Mouse (Mus musculus) CH12.LX (cell line): ENCODE data around the gene Mavs. TPM values are rescaled to one million over a fixed set of nuclear protein-coding genes. Genes with fewer than 3 reads are reported as not detected.

Experiments used
- DNase-seq: peaks from one replicate; pipeline ENCODE4 v3.0.0-alpha.2; 2013; ENCODE audit errors: extremely low read depth
- H3K27ac ChIP-seq: 2 replicates; pipeline ENCODE4 v1.5.1; 2012; ENCODE audit warnings: low read depth, mild to moderate bottlenecking, control low read depth, moderate library complexity; ENCODE audit not compliant: insufficient read depth
- H3K27me3 ChIP-seq: replicated peaks from 2 replicates; pipeline ENCODE3; 2012; ENCODE audit warnings: inconsistent platforms
- H3K36me3 ChIP-seq, 2 experiments: replicated peaks in 1 of 2; 2 replicates each; pipeline versions ENCODE3 to v1.6.1; 2012; ENCODE audit warnings: inconsistent platforms in 1 of 2, low read length in 1 of 2, mild to moderate bottlenecking in 1 of 2, mixed read lengths in 1 of 2, moderate library complexity in 1 of 2; ENCODE audit not compliant: control insufficient read depth in 1 of 2, insufficient read depth in 1 of 2
- H3K4me1 ChIP-seq, 2 experiments: 2 replicates each; pipeline ENCODE4 v1.6.1; 2012; ENCODE audit warnings: inconsistent platforms in 1 of 2, moderate library complexity in 1 of 2; ENCODE audit not compliant: insufficient read depth in 2 of 2, control insufficient read depth in 1 of 2
- H3K4me2 ChIP-seq: 2 replicates; pipeline ENCODE4 v1.6.1; 2012; ENCODE audit warnings: low read depth, mild to moderate bottlenecking, control low read depth; ENCODE audit not compliant: poor library complexity, insufficient read depth, severe bottlenecking
- H3K4me3 ChIP-seq, 3 experiments: fragments of 150-350 bp in 1 of 3; sonication (generic) in 1 of 3; replicated peaks in 1 of 3; 2 replicates each; pipeline versions ENCODE3 to v1.5.1; 2011 to 2012; ENCODE audit warnings: low read depth in 2 of 3, low read length in 2 of 3, mild to moderate bottlenecking in 2 of 3, moderate library complexity in 2 of 3, control low read depth in 1 of 3, improper control_type of control experiment in 1 of 3, inconsistent platforms in 1 of 3, mixed read lengths in 1 of 3; ENCODE audit not compliant: poor library complexity in 1 of 3
- H3K79me2 ChIP-seq: replicated peaks from 2 replicates; pipeline ENCODE4 v1.6.1; 2012; ENCODE audit warnings: mild to moderate bottlenecking, moderate library complexity; ENCODE audit not compliant: control insufficient read depth, poor library complexity, insufficient read depth, severe bottlenecking; ENCODE audit errors: extremely low read depth
- H3K9ac ChIP-seq: 2 replicates; pipeline ENCODE4 v1.6.1; 2012; ENCODE audit warnings: low read depth, mild to moderate bottlenecking, control low read depth, moderate library complexity; ENCODE audit not compliant: insufficient read depth
- H3K9me3 ChIP-seq: replicated peaks from 2 replicates; pipeline ENCODE3; 2012; ENCODE audit warnings: low read length, inconsistent platforms, mixed read lengths
- BHLHE40 ChIP-seq: IDR thresholded peaks from 2 replicates; pipeline ENCODE4 v1.6.1; 2011; ENCODE audit warnings: mild to moderate bottlenecking, low read depth, low read length, improper control_type of control experiment
- CHD2 ChIP-seq: IDR thresholded peaks from 2 replicates; pipeline ENCODE4 v1.6.1; 2011; ENCODE audit warnings: low read length, improper control_type of control experiment
- CTCF ChIP-seq, 2 experiments: IDR thresholded peaks in 1 of 2; conservative IDR thresholded peaks in 1 of 2; 2 replicates each; pipeline ENCODE4 v1.5.1; 2011 to 2012; ENCODE audit warnings: low read depth in 2 of 2, low read length in 2 of 2, improper control_type of control experiment in 1 of 2, inconsistent platforms in 1 of 2, mild to moderate bottlenecking in 1 of 2, moderate library complexity in 1 of 2
- ETS1 ChIP-seq: conservative IDR thresholded peaks from 2 replicates; pipeline ENCODE4 v1.6.1; 2012; ENCODE audit warnings: low read depth, mild to moderate bottlenecking, inconsistent platforms, low read length, improper control_type of control experiment, moderate library complexity
- HCFC1 ChIP-seq: IDR thresholded peaks from 2 replicates; pipeline ENCODE4 v1.6.1; 2012; ENCODE audit warnings: low read depth, mild to moderate bottlenecking, inconsistent platforms, low read length, improper control_type of control experiment
- JUND ChIP-seq: conservative IDR thresholded peaks from 2 replicates; pipeline ENCODE4 v1.6.1; 2011; ENCODE audit warnings: low read depth, low read length, improper control_type of control experiment
- KAT2A ChIP-seq: IDR thresholded peaks from 2 replicates; pipeline ENCODE4 v1.6.1; 2012; ENCODE audit warnings: low read length, improper control_type of control experiment, inconsistent platforms; ENCODE audit not compliant: insufficient replicate concordance
- MAFK ChIP-seq: IDR thresholded peaks from 2 replicates; pipeline ENCODE4 v1.6.1; 2011; ENCODE audit warnings: low read length, improper control_type of control experiment; ENCODE audit not compliant: insufficient replicate concordance
- MAZ ChIP-seq: IDR thresholded peaks from 2 replicates; pipeline ENCODE4 v1.6.1; 2012; ENCODE audit warnings: low read depth, mild to moderate bottlenecking, inconsistent platforms, low read length, improper control_type of control experiment, moderate library complexity
- MXI1 ChIP-seq: IDR thresholded peaks from 2 replicates; pipeline ENCODE4 v1.6.1; 2011; ENCODE audit warnings: mild to moderate bottlenecking, low read depth, low read length, improper control_type of control experiment
- MYC ChIP-seq: IDR thresholded peaks from 2 replicates; pipeline ENCODE4 v1.6.1; 2011; ENCODE audit warnings: low read depth, mild to moderate bottlenecking, improper control_type of control experiment, low read length
- NELFE ChIP-seq: IDR thresholded peaks from 2 replicates; pipeline ENCODE4 v1.6.1; 2011; ENCODE audit warnings: low read depth, low read length, improper control_type of control experiment
- POLR2A ChIP-seq: IDR thresholded peaks from 2 replicates; pipeline ENCODE4 v1.6.1; 2011; ENCODE audit warnings: low read depth, mild to moderate bottlenecking, improper control_type of control experiment, low read length
- POLR2AphosphoS2 ChIP-seq: IDR thresholded peaks from 2 replicates; pipeline ENCODE4 v1.6.1; 2011; ENCODE audit warnings: low read depth, low read length, improper control_type of control experiment
- RAD21 ChIP-seq: IDR thresholded peaks from 2 replicates; pipeline ENCODE4 v1.6.1; 2011; ENCODE audit warnings: low read depth, mild to moderate bottlenecking, low read length, improper control_type of control experiment, moderate library complexity
- SIN3A ChIP-seq: IDR thresholded peaks from 2 replicates; pipeline ENCODE4 v1.6.1; 2012; ENCODE audit warnings: low read length, improper control_type of control experiment, inconsistent platforms
- TBP ChIP-seq: conservative IDR thresholded peaks from 2 replicates; pipeline ENCODE4 v1.6.1; 2011; ENCODE audit warnings: low read depth, low read length, improper control_type of control experiment
- UBTF ChIP-seq: IDR thresholded peaks from 2 replicates; pipeline ENCODE4 v1.6.1; 2012; ENCODE audit warnings: low read depth, mild to moderate bottlenecking, inconsistent platforms, low read length, improper control_type of control experiment, moderate library complexity
- USF1 ChIP-seq: IDR thresholded peaks from 2 replicates; pipeline ENCODE4 v1.6.1; 2014; ENCODE audit warnings: low read depth, mild to moderate bottlenecking, inconsistent platforms, low read length, improper control_type of control experiment
- ZC3H11A ChIP-seq: IDR thresholded peaks from 2 replicates; pipeline ENCODE4 v1.6.1; 2012; ENCODE audit warnings: low read depth, mild to moderate bottlenecking, inconsistent platforms, low read length, improper control_type of control experiment
- dilution Hi-C: fragments of 300-500 bp; cut with MboI; formaldehyde crosslinking; loops from 2 replicates; pipeline ENCODE4 v1.14.3; 2020; ENCODE audit warnings: low sequenced_read_pairs; ENCODE audit not compliant: extremely low pct_unique_long_range_greater_than_20kb, extremely low pct_ligation_motif_present
- in situ Hi-C: fragments of 300-500 bp; cut with MboI; formaldehyde crosslinking; loops from 3 replicates; pipeline ENCODE4 v1.14.3; 2019; ENCODE audit warnings: low sequenced_read_pairs, low pct_ligation_motif_present, low pct_unique_long_range_greater_than_20kb, mixed read lengths
- polyA plus RNA-seq: library from polyadenylated mRNA; unstranded; fragments of >175 nt; gene quantifications from 2 replicates; pipeline ENCODE4 v1.2.1, GENCODE M21; 2012; ENCODE audit warnings: low read depth; ENCODE audit not compliant: insufficient read length
- total RNA-seq, 2 experiments: library from RNA; depleted of rRNA; stranded (reverse); fragments of 300-350 nt in 1 of 2; fragments of >200 nt in 1 of 2; gene quantifications; 2 replicates each; pipeline ENCODE4 v1.2.3; 2012 to 2014

The Mavs gene
- total and polyA plus RNA-seq, 3 experiments: 18.5 to 34.5 (median 25.6) TPM

DNA sequence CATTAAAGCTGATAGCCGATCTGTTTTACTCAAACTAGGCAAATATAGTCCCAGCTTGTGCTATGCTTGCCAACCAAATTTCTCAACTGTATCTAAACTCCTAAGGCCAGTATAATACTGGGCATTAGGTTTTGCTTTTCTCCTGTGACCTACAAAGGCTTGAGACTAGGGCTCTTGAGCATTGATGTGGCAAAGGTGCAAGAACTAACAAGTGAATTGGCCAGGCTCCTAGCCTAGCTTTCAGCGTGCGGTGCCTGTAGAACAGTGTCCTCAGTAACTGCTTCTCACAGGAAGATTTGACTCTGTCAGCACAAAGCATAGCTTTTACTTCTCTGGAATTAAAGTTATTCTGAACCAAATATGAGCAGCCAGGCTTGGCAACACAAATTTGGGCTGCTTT, 41.6 kb downstream of the Mavs start:
- in situ Hi-C loops: no loop called here
- Histone ChIP-seq H3K4me2 (no peak overlapping the region), H3K36me3 (peaks cover 35 to 71% of the 10 kb centered on the region in 2 experiments), H3K27me3 (no peaks in the 10 kb centered on the region), H3K4me3 (no peak overlapping the region), H3K27ac (no peak overlapping the region), H3K9ac (no peak overlapping the region), H3K4me1 (no peaks in the 10 kb centered on the region), H3K79me2 (no peaks in the 10 kb centered on the region; the same call in none of the 2 replicates), H3K9me3 (no peaks in the 10 kb centered on the region)
- dilution Hi-C loops: no loop called here
- no peak for DNase-seq
- no peak for TF ChIP-seq TBP
- TF ChIP-seq POLR2AphosphoS2: no peak
- TF ChIP-seq USF1: no peak
- no peak for TF ChIP-seq JUND
- no peak for TF ChIP-seq ZC3H11A
- no peak for TF ChIP-seq SIN3A
- no peak for TF ChIP-seq BHLHE40
- TF ChIP-seq POLR2A: no peak
- no peak for TF ChIP-seq MAFK
- TF ChIP-seq MAZ: no peak
- TF ChIP-seq CHD2: no peak
- TF ChIP-seq RAD21: no peak
- no peak for TF ChIP-seq HCFC1
- TF ChIP-seq KAT2A: no peak
- no peak for TF ChIP-seq MYC

DNA sequence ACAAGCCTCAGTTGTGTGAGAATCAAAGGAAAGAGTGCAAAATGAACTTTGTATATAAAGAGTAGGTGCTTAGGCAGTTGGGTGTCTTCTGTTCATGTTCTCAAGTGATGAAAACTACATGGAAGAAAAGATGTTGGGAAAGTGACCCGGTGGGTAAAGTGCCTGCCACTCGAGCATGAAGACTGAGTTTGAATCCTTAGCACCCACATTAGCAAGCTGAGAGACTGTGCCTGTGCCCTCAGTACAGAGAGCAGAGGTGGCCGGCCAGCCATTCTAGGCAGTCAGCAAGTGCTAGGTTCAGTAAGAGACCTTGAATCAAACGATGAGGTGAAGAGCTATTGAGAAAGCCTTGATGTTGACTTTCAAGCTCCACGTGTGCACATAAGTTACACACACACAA, 42.9 kb downstream of the Mavs start:
- Histone ChIP-seq H3K27ac (no peak overlapping the region), H3K4me1 (no peaks in the 10 kb centered on the region), H3K9me3 (no peaks in the 10 kb centered on the region), H3K4me2 (no peak overlapping the region), H3K4me3 (no peak overlapping the region), H3K36me3 (peaks cover 39 to 75% of the 10 kb centered on the region in 2 experiments), H3K27me3 (no peaks in the 10 kb centered on the region), H3K79me2 (no peaks in the 10 kb centered on the region; the same call in none of the 2 replicates), H3K9ac (no peak overlapping the region)
- TF ChIP-seq SIN3A (no peak), CTCF (conservative IDR thresholded peaks at IDR 0.05 in 1 of 2, IDR thresholded peaks at IDR 0.05 in 1 of 2; ENCODE audit: low read depth in 2 of 2, low read length in 2 of 2) (no peak), ZC3H11A (no peak), MYC (no peak), HCFC1 (no peak), MXI1 (no peak), ETS1 (no peak), POLR2A (no peak), USF1 (no peak), NELFE (no peak), UBTF (no peak), MAFK (no peak)
- in situ Hi-C loops: no loop called here
- dilution Hi-C loops: no loop called here
- DNase-seq: no peak
